Mouse (Mus musculus) kidney, postnatal 0 days (tissue): ENCODE measurements around the gene Elovl5. TPM values are rescaled to one million over a fixed set of nuclear protein-coding genes. Genes with fewer than 3 reads are reported as not detected.
A peak's percentile ranks its signal among the peaks of the same experiment; 100 is the strongest.

Experiments used
- ATAC-seq: fragments of 200-750 bp; cut with Nextera tagmentation; replicated peaks from 2 replicates; pipeline ENCODE4 v1.8.0; 2017; ENCODE audit warnings: low read depth, moderate number of reproducible peaks, moderate TSS enrichment, moderate library complexity; ENCODE audit not compliant: low FRiP score
- DNase-seq: peaks from one replicate; pipeline ENCODE4 v3.0.0-alpha.2; 2016; ENCODE audit warnings: low spot score
- H3K27ac ChIP-seq: fragments of 300-500 bp; sonication (generic); 2 replicates; pipeline ENCODE4 v1.5.1; 2014; ENCODE audit warnings: mild to moderate bottlenecking
- H3K27me3 ChIP-seq: fragments of 300-500 bp; sonication (generic); 2 replicates; pipeline ENCODE4 v1.6.1; 2014; ENCODE audit warnings: low read length, mixed read lengths; ENCODE audit not compliant: insufficient read depth
- H3K36me3 ChIP-seq: fragments of 300-500 bp; sonication (generic); 2 replicates; pipeline ENCODE4 v1.6.1; 2014; ENCODE audit warnings: low read length, mixed read lengths; ENCODE audit not compliant: insufficient read depth
- H3K4me1 ChIP-seq: fragments of 300-500 bp; sonication (generic); replicated peaks from 2 replicates; pipeline ENCODE4 v1.6.1; 2014; ENCODE audit warnings: antibody characterized with exemption, low read length, mixed read lengths; ENCODE audit not compliant: insufficient read depth
- H3K4me2 ChIP-seq: fragments of 300-500 bp; sonication (generic); 2 replicates; pipeline ENCODE4 v1.6.1; 2014; ENCODE audit warnings: mild to moderate bottlenecking, low read length, moderate library complexity, mixed read lengths
- H3K4me3 ChIP-seq: fragments of 300-500 bp; sonication (generic); replicated peaks from 2 replicates; pipeline ENCODE4 v1.5.1; 2014; ENCODE audit warnings: low read depth, low read length
- H3K9ac ChIP-seq: fragments of 300-500 bp; sonication (generic); 2 replicates; pipeline ENCODE4 v1.6.1; 2014; ENCODE audit warnings: low read depth, low read length
- H3K9me3 ChIP-seq: fragments of 300-500 bp; sonication (generic); replicated peaks from 2 replicates; pipeline ENCODE4 v1.6.1; 2016; ENCODE audit warnings: low read length, inconsistent platforms, mixed read lengths
- CTCF ChIP-seq: IDR thresholded peaks from 2 replicates; pipeline ENCODE4 v1.5.1; 2016; ENCODE audit warnings: antibody characterized with exemption, low read depth, mild to moderate bottlenecking, moderate library complexity
- WGBS: fragments of 180-500 bp; shearing (Covaris S2); extraction: QIAGEN DNeasy Blood & Tissue Kit; methylation state at CpG from one replicate; pipeline ENCODE4 v1.1.7; 2014; 5-methylcytosine and 5-hydroxymethylcytosine counted together
- polyA plus RNA-seq: library from polyadenylated mRNA; unstranded; fragments of >200 nt; fragmentation: Nextera tagmentation; extraction: Ambion mirVana; gene quantifications from 2 replicates; pipeline ENCODE4 v1.2.1, GENCODE M21; 2015

Elovl5 gene
- polyA plus RNA-seq, result 60.5 and 68.4 TPM in 2 replicates

- WGBS, result under 1% methylated on average over 42 of the region's 42 CpGs
- peak; percentile 96 for ATAC-seq
- TF ChIP-seq CTCF, result no peak; the same call in 1 of the 2 replicates
Observed at GRCm38 (mm10) chr9:77917074-77917621, at the start of gene Elovl5. Gene Elovl5, plus strand, starts transcription at chr9:77917364.

GRCm38 (mm10) chr9:77891501-77891900, 25.7 kb upstream of the Elovl5 start:
- DNase-seq (no peak), ATAC-seq (no peak)
- H3K9me3 ChIP-seq, result no peaks in the 10 kb centered on the region
- no peak overlapping the region for H3K4me3 ChIP-seq
- H3K36me3 ChIP-seq, result no peaks in the 10 kb centered on the region
- no peak for TF ChIP-seq CTCF
- no peak overlapping the region for H3K27ac ChIP-seq
- H3K27me3 ChIP-seq, result no peaks in the 10 kb centered on the region
- WGBS, result 69% methylated on average over 4 of the region's 4 CpGs
- no peak overlapping the region for H3K9ac ChIP-seq
- no peaks in the 10 kb centered on the region for H3K4me1 ChIP-seq
- H3K4me2 ChIP-seq, result no peak overlapping the region

More at GRCm38 (mm10) chr9:77917074-77917621, at the start of gene Elovl5:
- Histone ChIP-seq H3K9ac (peak within 1 kb of the TSS; percentile 77), H3K9me3 (no peaks in the 10 kb centered on the region), H3K27me3 (no peaks in the 10 kb centered on the region), H3K36me3 (no peaks in the 10 kb centered on the region), H3K27ac (peak within 1 kb of the TSS; percentile 87), H3K4me1 (no peaks in the 10 kb centered on the region), H3K4me2 (peak within 1 kb of the TSS; percentile 93), H3K4me3 (peak within 1 kb of the TSS; percentile 98)
- peak; percentile 97 for DNase-seq

GRCm38 (mm10) chr9:77898551-77898950, 18.6 kb upstream of the Elovl5 start:
- Histone ChIP-seq H3K9ac (no peak overlapping the region), H3K36me3 (no peaks in the 10 kb centered on the region), H3K4me2 (no peak overlapping the region), H3K4me1 (no peaks in the 10 kb centered on the region), H3K9me3 (no peaks in the 10 kb centered on the region), H3K27ac (no peak overlapping the region), H3K4me3 (no peak overlapping the region), H3K27me3 (no peaks in the 10 kb centered on the region)
- DNase-seq, result no peak
- no peak for ATAC-seq
- no peak for TF ChIP-seq CTCF
- 60% methylated on average over 7 of the region's 7 CpGs for WGBS

GRCm38 (mm10) chr9:77904133-77904532, 13.0 kb upstream of the Elovl5 start:
- Histone ChIP-seq H3K36me3 (no peaks in the 10 kb centered on the region), H3K27ac (no peak overlapping the region), H3K4me3 (no peak overlapping the region), H3K9me3 (no peaks in the 10 kb centered on the region), H3K4me2 (no peak overlapping the region), H3K4me1 (peaks cover under 1% of the 10 kb centered on the region; the same call in 1 of the 2 replicates), H3K27me3 (no peaks in the 10 kb centered on the region), H3K9ac (no peak overlapping the region)
- ATAC-seq (no peak), DNase-seq (no peak)
- no peak for TF ChIP-seq CTCF
- WGBS, result 96% methylated on average over 2 of the region's 2 CpGs

- no peak for TF ChIP-seq CTCF
- 13% methylated on average over 10 of the region's 10 CpGs for WGBS
- Histone ChIP-seq H3K4me3 (peak overlapping the region; percentile 54), H3K27me3 (no peaks in the 10 kb centered on the region), H3K4me2 (peak overlapping the region; percentile 65), H3K9ac (0 out of 2 replicates have a peak overlapping the region, but pooled peaks have one; percentile 0), H3K36me3 (no peaks in the 10 kb centered on the region), H3K4me1 (peaks cover 12% of the 10 kb centered on the region; the same call in 1 of the 2 replicates), H3K9me3 (no peaks in the 10 kb centered on the region), H3K27ac (peak overlapping the region; percentile 94)
- DNase-seq, result peak; percentile 59
- ATAC-seq, result no peak
Observed at GRCm38 (mm10) chr9:77909572-77910269, 7.4 kb upstream of the Elovl5 start.

- Histone ChIP-seq H3K27ac (peak overlapping the region; percentile 94), H3K9me3 (no peaks in the 10 kb centered on the region), H3K4me1 (peaks cover 12% of the 10 kb centered on the region; the same call in 1 of the 2 replicates), H3K4me2 (peak overlapping the region; percentile 65), H3K9ac (peak overlapping the region; percentile 74), H3K36me3 (no peaks in the 10 kb centered on the region), H3K4me3 (peak overlapping the region; percentile 54), H3K27me3 (no peaks in the 10 kb centered on the region)
- under 1% methylated on average over 68 of the region's 68 CpGs for WGBS
- DNase-seq (peak; percentile 93), ATAC-seq (peak; percentile 99)
- no peak for TF ChIP-seq CTCF
Observed at GRCm38 (mm10) chr9:77910270-77911240, 6.6 kb upstream of the Elovl5 start.
